Mouse (Mus musculus): ENCODE data around the gene Gpd1.
A peak's percentile ranks its signal among the peaks of the same experiment; 100 is the strongest.
"Not testable (repeated sequence)": the region's sequence is repeated elsewhere in the genome, so short reads cannot be mapped to it uniquely, and the experiment has no call there.

Gene Gpd1

DNA sequence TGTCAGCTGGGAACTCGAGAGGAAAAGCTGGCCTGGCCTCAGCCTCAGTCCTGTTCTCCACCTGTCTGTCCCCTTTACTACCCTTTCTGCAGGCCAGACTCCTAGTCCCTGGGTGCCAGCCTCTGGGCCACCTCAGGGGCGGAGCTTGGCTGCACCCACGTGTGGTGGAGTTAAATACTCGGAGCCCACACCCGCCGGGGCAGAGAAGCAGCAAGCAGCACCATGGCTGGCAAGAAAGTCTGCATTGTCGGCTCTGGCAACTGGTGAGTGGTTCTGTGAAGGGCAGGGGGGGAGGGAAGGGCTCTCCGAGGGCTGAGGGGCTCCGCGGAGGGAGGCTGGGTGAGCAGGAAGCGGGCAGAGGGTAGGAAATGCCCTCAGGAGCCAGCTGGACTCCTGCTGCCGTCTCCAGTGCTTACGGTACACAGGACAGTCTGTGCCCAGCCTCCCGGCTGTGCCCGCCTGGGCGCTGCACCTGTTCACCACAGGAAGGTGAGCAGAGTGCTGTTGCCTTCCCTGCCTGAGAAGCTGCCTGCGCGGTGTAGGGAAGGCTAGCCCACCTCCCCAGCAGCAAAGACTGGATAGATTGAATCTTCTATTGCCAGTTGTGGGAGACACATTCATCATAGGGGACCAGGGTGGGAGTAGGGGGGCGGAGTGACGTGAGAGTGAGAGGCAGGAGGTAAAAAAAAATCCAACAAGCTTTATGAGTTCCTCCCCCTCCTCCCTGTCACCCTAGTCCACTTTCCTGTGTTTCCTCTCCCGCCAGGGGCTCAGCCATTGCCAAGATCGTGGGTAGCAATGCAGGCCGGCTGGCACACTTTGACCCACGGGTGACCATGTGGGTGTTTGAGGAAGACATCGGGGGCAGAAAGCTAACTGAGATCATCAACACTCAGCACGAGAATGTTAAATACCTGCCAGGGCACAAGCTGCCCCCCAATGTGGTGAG is at the start of gene Gpd1:
Gene Gpd1, plus strand, starts transcription at position 130 of the 949 bp plus-strand sequence.
- DNase-seq (ENCODE audit: low spot score) = no peak

DNA sequence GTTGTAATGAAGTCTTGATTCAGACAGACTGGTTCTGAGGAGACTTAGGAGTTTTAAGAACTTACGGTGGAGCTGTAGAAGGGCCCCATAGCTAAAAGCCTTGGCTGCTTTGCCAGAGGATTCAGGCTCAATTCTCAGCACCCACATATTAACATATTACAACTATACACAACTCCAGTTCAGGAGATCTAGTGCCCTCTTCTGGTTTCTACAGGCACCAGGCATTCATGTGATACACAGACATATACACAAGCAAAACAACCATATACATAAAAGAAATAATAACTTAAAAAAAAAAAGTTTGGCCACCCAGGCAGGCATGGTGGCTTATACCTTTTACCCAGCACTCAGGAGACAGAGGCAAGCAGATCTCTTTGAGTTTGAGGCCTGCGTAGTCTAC is 49.8 kb upstream of the Gpd1 start:
- no peak for DNase-seq (ENCODE audit: low spot score)

DNA sequence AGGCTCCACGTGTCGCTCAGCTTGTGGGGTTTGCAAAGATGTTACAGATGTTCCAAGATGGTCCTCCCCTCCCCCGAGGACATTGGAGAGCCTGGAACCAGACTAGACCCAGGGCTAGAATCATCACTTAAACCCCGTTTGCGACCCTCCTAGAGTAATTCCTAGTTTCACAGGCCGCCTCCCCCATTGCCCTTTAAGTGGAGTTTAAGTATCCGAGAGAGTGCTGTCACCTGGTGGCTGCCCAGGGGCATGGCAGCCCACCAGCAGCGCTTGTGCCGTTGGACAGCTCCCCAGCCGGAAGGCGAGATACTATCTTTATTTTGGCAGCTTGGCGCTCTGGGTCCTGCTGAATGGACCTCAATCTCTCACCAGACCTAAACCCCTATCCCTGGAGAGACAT is 48.4 kb upstream of the Gpd1 start:
- peak; percentile 44 for DNase-seq (ENCODE audit: low spot score)

DNA sequence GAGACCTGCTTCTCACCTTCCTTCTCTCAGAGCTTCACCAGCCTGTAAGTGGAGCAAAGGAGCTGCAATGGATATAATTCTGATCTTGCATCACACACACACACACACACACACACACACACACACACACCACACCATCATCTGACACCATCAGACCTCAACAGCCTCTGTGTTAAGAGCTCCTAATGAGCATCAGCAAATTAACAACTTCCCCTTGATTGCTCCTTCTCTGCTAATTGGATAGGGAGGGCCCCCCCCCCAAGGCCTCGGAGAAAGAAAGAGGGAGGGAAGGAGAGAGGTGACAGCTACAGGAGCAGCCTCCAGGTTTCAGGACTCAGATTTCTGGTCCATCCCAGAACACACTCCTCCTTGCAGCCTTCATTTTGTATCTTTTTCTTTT is 47.9 kb upstream of the Gpd1 start:
- DNase-seq (ENCODE audit: low spot score) = no peak

DNA sequence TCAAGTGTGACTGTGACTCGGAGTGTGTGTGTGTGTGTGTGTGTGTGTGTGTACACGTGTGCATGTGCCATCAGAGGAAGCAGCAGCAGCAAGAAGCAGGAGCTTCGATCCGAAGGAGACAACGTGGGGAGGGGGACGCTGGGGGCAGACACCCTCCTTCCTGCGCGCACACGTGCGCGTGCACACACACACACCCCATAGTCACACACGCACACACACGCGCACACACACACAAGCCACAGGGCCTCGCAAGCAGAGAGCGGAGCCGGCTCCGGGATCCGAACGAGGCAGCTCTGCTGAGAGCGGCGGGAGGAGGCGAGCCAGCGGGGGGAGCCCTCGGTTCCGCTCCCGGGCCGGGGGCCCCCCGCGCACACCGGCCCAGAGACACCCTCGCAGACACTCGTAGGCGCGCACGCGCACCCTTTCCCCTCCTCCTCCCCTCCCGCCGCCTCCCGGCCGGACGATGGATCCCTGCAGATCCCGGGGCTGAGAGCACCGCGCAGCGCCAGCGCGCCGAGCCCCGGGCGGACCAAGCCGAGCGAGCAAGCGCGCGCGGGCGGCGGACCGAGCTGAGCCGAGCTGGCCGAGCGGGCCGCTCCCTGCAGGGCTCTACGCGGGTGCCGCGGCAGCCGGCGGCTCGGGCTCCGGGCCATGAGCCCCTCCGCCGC is 47.0 kb upstream of the Gpd1 start, which contains the start of gene Asic1:
Gene Asic1, plus strand, starts transcription at position 215 of the 668 bp plus-strand sequence.
- DNase-seq (ENCODE audit: low spot score) = no peak

DNA sequence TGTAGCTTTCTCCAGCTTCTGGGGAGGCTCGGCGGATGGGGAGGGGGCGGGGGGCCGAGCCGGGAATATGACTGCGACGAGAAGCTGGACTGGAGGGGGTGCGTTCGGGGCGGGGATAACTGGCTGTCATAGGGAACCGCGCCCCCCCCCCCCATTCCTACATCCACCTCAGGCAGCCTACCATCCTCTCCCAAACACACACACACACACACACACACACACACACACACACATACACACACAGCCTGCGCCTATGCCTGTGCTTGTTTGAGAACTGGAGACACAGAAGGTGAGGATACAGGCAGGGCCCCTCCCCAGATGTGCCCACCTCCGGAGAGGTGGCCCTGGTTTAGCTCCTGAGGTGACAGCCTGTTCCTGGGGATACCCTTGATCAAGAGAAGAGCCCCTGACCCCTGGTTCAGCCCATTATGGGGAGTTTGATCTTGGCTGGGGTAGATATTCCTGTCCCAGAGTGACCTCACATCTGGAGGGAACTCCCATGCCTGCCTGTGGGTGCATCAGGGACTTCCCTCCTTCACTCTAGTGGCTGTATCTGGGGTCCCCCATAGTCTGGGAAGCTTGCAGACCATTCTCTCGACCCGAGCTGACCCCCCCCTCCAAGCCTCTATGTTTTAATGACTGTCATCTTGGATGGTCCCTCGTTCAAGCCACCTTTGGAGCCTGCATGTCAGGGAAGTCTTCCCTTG is 46.2 kb upstream of the Gpd1 start:
- no peak for DNase-seq (ENCODE audit: low spot score)

DNA sequence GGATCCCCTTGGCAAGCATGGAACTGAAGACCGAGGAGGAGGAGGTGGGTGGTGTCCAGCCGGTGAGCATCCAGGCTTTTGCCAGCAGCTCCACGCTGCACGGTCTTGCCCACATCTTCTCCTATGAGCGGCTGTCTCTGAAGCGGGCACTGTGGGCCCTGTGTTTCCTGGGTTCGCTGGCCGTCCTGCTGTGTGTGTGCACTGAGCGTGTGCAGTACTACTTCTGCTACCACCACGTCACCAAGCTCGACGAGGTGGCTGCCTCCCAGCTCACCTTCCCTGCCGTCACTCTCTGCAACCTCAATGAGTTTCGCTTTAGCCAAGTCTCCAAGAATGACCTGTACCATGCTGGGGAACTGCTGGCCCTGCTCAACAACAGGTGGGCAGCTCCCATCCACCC is 45.5 kb upstream of the Gpd1 start:
- DNase-seq (ENCODE audit: low spot score) = no peak

DNA sequence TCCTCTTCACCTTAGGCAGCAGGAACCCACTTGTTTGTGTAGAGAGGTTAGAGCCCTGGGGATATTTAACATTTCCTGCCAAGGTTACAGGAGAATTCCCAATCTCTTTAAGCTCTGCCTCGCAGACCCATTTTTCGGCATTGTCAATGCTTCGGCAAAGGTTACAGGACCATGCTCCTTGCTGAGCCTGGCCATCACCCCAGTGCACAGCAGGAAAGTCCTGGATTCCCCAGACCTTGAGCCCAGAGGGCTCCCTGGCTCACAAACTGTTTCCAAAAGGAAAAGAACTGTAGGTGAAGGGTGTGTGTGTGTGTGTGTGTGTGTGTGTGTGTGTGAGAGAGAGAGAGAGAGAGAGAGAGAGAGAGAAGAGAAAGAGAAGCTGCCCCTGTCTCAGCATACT is 42.4 kb upstream of the Gpd1 start:
- DNase-seq (ENCODE audit: low spot score) = no peak

DNA sequence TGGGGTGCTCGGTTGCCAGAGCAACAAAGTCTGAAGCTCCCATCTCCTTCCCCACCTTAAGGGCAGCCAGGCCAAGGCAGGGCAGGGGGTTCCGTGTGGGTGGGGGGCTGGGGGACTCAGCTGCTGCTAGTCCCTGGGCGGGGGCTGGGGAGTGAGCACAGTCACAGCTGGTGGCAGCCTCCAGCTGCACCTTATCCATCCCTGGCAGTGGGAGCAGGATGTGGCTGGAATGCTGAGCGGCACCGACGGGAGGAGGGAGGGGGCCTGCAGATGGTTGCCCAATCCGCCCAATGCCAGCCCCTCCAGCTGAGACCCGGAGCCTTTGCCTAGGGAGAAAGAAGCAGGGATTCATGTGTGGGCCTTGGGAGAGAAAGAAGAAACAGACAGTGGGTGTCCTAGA is 40.2 kb upstream of the Gpd1 start:
- no peak for DNase-seq (ENCODE audit: low spot score)

DNA sequence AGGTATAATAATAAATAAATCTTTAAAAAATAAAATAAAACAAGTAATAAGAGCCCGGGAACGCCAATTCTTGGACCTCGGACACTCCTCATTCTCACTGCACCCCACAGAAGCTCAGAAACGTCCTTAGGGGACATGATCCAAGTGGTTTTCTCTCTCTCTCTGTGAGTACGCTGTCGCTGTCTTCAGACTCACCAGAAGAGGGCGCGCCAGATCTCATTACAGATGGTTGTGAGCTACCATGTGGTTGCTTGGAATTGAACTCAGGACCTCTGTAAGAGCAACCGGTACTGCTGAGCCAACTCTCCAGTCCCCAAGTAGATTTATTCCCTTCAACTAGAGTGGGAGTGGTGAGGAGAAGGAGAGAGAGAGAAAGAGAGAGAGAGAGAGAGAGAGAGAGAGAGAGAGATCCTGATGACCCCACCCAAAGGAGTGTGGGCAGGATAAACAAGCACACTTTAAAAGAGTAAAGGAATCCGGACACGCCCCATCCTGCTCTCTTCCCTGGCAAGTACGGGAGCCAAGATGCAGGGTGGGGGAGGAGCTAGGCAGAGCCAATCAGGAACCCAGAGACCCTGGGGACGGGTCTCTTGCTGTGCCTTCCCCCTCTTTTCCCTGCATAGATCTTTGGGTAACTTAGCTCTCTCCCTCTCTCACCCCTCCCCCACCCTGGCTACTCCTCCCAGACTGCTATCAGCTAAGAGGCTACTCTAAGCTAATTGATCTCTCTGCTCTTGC is 39.1 kb upstream of the Gpd1 start:
- no peak for DNase-seq (ENCODE audit: low spot score)

DNA sequence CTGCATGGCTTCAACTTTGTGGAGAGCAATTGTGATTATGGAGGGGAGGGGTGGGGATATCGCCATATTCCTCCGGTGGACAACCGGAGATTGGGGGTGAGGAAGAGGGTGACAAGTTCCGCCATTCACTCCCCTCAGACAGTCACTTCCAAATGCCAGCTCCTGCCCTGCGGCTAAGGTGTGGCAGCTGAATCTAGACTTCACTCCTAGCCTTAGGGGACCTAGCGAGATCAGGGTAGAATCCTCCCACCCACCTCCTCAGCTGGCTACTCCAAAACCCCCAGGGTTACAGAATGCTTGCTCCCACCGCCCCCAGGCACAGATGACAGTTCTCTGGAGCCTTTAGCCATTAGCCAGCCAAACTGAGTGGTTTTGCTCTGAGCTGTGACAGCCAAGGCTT is 38.3 kb upstream of the Gpd1 start:
- no peak for DNase-seq (ENCODE audit: low spot score)

DNA sequence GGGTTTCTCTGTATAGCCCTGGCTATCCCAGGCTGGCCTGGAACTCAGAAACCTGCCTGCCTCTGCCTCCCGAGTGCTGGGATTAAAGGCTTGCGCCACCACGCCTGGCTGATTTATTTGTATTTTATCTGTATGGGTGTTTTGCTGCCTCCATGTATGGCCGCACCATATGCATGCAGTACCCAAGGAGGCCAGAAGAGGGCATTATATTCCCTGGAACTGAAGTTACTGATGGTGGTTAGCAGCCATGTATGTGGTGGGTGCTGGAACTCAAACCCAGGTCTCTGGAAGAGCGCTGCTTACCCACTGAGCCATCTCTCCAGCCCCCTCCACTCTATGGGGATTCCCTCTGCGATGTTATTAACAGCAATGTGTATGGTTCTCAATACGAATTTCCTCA is 34.4 kb upstream of the Gpd1 start:
- no peak for DNase-seq (ENCODE audit: low spot score)

DNA sequence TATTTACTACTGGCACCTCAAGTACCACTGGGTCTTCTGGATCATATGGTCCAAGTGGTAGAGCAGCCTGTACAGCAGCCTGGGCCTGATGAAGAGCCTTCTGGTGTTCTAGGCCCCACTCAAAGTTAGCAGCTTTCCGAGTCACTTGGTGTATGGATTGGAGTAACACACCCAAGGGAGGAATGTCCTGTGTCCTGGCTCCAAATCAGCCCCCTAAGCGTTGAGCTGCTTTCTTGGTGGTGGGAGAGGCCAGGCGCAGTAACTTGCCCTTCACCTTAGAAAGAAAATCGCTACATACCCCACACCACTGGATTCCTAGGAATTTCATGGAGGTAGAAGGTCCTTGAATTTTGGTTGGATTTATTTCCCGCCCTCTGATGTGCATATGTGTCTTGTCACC is 33.2 kb upstream of the Gpd1 start:
- no peak for DNase-seq (ENCODE audit: low spot score)

DNA sequence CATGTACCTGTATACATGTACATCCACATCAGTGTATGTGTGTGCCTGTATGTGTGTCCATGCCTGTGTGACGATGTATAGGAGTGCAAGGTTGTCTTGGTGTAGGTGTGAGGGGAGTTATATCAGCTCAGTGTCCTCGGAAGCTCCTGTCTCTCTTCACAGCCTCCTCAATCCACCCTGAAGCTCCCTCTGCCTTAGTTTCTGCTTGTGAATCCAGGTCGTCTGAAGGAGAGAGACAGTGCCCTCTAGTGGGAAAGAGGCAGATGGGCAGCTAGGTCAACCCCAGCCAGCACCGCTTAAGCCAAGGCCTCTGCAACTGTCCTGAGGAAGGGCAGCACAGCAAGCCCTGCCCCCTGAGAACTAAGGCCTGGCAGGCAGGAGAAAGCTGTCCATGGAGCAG is 28.6 kb upstream of the Gpd1 start:
- DNase-seq (ENCODE audit: low spot score) = no peak

DNA sequence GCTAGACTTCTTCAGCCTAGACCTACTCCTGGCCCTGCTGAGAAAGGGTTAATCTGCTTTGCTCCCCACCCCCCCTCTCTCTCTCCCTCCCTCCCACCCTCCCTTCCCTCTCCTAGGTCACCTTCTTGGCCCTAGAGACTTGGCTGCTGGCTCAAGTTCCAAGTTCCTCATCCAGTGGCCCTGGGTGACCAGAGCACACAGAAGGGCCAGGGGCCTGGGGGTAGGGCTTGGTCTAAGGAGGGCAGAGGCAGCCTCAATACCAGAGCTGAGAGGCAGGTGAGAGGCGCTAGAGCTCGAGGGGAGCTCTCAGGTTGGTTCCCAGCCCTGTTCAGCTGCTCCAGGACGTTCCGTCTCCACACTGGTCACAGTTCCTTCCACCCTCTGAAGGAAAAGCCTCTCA is 26.4 kb upstream of the Gpd1 start:
- no peak for DNase-seq (ENCODE audit: low spot score)

DNA sequence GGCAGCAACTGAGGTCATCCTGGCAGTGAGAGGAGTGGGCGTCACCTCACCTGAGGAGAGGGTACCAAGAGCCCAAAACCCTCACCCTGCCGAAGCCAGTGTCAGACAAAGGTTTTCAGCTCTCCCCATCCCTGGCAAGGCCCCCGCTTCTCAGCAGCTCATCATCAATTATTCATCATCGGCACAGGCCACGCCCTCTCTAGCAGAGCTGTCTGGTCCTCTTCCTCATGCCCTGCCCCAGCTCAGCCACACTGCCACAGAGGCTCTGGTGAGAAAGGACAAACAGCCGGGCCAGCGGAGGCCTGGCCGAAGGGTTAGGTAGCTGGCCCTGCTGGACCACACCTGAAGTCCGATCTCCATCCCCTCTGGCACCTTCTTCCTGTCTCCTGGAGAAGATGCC is 25.3 kb upstream of the Gpd1 start:
- DNase-seq (ENCODE audit: low spot score) = no peak

DNA sequence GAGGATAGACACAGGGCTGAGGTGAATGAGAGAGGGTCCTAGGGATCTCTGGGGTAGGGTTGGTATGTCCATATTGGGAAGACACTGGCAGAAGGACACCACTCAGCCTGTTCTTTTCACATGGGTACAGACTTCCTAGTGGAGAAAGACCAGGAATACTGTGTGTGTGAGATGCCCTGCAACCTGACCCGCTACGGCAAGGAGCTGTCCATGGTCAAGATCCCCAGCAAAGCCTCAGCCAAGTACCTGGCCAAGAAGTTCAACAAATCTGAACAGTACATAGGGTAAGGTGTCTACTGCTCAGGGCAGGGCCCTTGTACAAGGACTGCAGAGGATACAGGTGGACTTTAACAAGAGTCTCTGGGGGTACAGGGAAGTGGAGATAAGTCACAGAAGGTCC is 20.0 kb upstream of the Gpd1 start:
- no peak for DNase-seq (ENCODE audit: low spot score)

DNA sequence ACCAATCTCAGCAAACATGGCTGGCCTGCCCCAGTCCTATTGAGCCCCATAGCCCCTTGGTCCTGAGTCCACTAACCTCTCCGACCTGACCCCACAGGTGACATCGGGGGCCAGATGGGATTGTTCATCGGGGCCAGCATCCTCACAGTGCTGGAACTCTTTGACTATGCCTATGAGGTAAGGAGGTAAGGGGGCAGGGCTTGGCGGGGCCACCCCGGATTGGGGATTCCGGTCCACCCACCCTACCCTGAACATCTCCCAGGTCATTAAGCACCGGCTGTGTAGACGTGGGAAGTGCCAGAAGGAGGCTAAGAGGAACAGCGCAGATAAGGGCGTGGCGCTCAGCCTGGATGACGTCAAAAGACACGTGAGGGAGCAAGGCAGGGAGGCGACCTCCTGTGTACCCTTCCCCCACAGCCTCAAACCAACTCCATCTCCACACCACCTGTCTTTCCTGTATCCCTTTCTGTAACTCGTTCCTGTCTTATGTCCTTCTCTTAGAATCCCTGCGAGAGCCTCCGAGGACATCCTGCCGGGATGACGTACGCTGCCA is 18.7 kb upstream of the Gpd1 start:
- DNase-seq (ENCODE audit: low spot score) = no peak

DNA sequence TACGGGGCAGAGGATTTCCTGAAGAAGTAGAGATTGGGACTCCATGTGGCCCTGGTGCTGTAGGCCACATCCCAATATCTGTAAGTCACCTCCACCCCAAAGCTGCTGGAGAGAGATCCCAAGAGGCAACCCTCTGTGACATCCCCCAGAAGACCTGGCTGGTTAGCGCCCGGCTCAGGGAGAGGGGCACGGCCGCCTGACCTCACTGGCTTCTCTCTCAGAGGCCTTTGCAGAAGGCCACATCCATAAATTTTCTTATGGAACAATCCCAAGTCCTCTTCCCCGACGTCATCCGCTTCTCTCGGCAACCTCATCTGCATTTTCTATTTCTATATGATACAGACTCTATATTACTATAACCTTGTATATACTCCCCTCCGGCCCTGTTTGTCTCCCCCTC is 17.6 kb upstream of the Gpd1 start:
- no peak for DNase-seq (ENCODE audit: low spot score)

DNA sequence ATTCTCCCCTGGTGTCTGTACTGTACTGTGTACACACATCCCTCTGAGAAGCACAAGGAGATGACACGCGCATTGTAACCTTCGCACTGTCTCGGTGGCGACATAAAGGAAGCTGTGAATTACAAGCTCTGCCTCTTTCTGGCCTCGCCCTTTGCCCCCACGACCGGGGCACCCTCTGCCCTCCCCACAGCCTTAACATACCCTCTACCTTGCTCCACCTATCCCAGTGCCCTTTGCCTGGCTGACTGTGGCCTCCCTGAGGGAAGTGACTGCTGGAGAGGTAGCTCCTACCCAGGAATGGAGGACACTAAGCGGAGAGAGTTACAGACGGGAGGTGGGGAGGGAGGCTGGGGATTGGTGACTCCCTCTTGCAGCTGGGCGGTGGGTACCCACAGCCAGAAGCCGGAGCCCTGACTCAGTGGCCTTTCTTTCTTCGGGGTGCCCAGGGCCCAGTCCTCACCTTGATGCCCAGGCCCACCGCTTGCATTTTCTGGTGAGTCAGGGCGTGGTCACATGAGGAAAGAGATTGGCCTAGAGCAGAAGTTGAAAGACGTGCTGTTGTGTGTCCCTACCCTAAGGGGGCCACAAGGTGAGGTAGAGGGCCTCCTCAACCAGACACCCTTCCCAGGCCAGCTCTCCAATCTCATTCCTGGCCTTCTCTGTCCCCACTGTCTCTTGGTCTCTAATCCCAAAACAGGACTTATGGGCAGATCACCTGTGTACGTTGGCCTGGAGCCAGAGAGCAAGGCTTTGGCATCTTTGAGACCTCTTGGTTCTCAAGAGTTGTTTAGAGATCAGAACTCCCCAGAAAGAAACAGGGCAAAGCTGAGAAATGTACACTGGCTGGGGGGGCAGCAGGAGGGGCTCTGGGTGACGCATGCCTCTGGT is 16.9 kb upstream of the Gpd1 start:
- no peak for DNase-seq (ENCODE audit: low spot score)

DNA sequence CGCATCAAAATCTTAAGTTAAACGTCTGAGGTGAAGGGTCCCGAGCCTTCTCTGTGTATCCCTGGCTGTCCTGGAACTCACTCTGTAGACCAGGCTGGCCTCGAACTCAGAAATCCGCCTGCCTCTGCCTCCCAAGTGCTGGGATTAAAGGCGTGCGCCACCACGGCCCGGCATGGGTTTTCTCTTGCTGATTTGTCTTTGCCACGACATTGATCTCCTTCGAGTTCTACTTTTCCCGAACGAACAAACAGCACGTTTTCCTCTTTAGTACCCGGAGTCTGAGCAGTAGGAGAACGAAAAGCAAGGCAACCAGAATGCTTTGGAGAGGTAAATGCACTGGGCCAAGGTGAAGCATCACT is 15.7 kb upstream of the Gpd1 start:
- DNase-seq (ENCODE audit: low spot score) = not testable (repeated sequence)

Measured in spleen, adult 12 weeks (tissue).